Mouse (Mus musculus) liver, embryonic 16.5 days (tissue): ENCODE measurements around the gene Hmmr. TPM values are rescaled to one million over a fixed set of nuclear protein-coding genes. Genes with fewer than 3 reads are reported as not detected.

Experiments used
- ATAC-seq: fragments of 200-750 bp; cut with Nextera tagmentation; 2 replicates; pipeline ENCODE4 v1.8.0; 2017; ENCODE audit warnings: low read depth, mild to moderate bottlenecking, moderate number of reproducible peaks, moderate library complexity
- H3K27ac ChIP-seq: fragments of 300-500 bp; sonication (generic); 2 replicates; pipeline ENCODE4 v1.5.1; 2014; ENCODE audit warnings: mild to moderate bottlenecking, low read length
- H3K27me3 ChIP-seq: fragments of 300-500 bp; sonication (generic); 2 replicates; pipeline ENCODE4 v1.6.1; 2014; ENCODE audit warnings: low read depth, low read length, mixed read lengths; ENCODE audit not compliant: control insufficient read depth, insufficient read depth
- H3K36me3 ChIP-seq: fragments of 300-500 bp; sonication (generic); 2 replicates; pipeline ENCODE4 v1.6.1; 2014; ENCODE audit warnings: mild to moderate bottlenecking; ENCODE audit not compliant: control insufficient read depth, insufficient read depth
- H3K4me1 ChIP-seq: fragments of 300-500 bp; sonication (generic); 2 replicates; pipeline ENCODE4 v1.6.1; 2014; ENCODE audit warnings: low read depth, low read length, mixed read lengths; ENCODE audit not compliant: control insufficient read depth
- H3K4me2 ChIP-seq: fragments of 300-500 bp; sonication (generic); 2 replicates; pipeline ENCODE4 v1.6.1; 2014; ENCODE audit warnings: low read depth, low read length, mixed read lengths
- H3K4me3 ChIP-seq: fragments of 300-500 bp; sonication (generic); 2 replicates; pipeline ENCODE4 v1.5.1; 2014; ENCODE audit warnings: low read depth, mild to moderate bottlenecking, low read length
- H3K9ac ChIP-seq: fragments of 300-500 bp; sonication (generic); 2 replicates; pipeline ENCODE4 v1.6.1; 2014; ENCODE audit warnings: low read depth, low read length
- H3K9me3 ChIP-seq: fragments of 300-500 bp; sonication (generic); replicated peaks from 2 replicates; pipeline ENCODE4 v1.6.1; 2016; ENCODE audit warnings: low read length; ENCODE audit not compliant: control insufficient read depth
- WGBS: fragments of 180-500 bp; shearing (Covaris S2); extraction: QIAGEN DNeasy Blood & Tissue Kit; methylation state at CpG from one replicate; pipeline ENCODE4 v1.1.7; 2014; ENCODE audit not compliant: insufficient replicate concordance; 5-methylcytosine and 5-hydroxymethylcytosine counted together
- polyA plus RNA-seq: library from polyadenylated mRNA; unstranded; fragments of >200 nt; fragmentation: Nextera tagmentation; extraction: Ambion mirVana; gene quantifications from 2 replicates; pipeline ENCODE4 v1.2.1, GENCODE M21; 2015

The Hmmr gene
- polyA plus RNA-seq, 1 experiment from 2014 or later, result 45.2 TPM

GRCm38 (mm10) chr11:40692101-40692509 lies 41.1 kb downstream of the Hmmr start:
- peak overlapping the region; percentile 89 for H3K4me3 ChIP-seq
- H3K36me3 ChIP-seq, result no peaks in the 10 kb centered on the region
- H3K27me3 ChIP-seq, result no peaks in the 10 kb centered on the region
- no peaks in the 10 kb centered on the region for H3K9me3 ChIP-seq
- peaks cover 26% of the 10 kb centered on the region for H3K4me1 ChIP-seq
- peak overlapping the region; percentile 91 for H3K4me2 ChIP-seq
- under 1% methylated on average over 28 of the region's 28 CpGs for WGBS
- peak; percentile 85 for ATAC-seq
- peak overlapping the region; percentile 90 for H3K27ac ChIP-seq
- peak overlapping the region; percentile 76 for H3K9ac ChIP-seq

DNA sequence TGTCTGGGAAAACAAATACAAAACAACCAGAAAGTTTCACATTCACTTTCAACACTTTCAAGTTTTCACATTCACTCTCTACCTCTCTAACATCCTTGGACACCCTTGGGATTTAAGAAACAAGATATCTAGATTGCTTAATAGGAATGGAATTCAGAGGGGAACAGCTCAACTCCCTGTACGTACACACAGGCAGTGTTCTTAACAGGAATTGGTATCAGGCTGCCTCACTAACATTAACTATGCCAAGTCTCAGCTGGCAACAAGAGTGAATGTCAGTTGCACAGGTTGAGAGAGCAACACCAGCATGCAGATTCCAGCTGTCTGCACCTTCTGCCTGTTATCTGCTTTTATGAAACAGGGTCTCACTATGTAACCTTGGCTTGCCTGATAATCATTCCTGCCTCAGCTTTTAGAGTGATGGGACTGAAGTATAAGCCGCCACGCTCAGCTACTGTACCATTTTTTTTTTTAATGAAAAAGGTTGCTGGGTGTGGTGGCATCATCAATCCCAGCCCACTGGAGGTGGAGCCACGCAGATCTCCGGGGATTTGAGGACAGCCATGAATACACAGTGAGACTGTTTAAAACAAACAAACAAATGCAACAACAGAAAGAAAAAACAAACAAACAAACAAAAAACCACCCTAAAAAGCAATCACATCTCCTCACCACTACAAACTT lies 42.6 kb downstream of the Hmmr start:
- no peak for ATAC-seq
- Histone ChIP-seq H3K4me1 (peaks cover 26% of the 10 kb centered on the region), H3K9ac (no peak overlapping the region), H3K4me2 (peak overlapping the region; percentile 91), H3K27me3 (no peaks in the 10 kb centered on the region), H3K36me3 (no peaks in the 10 kb centered on the region; the same call in 1 of the 2 replicates), H3K27ac (no peak overlapping the region), H3K4me3 (no peak overlapping the region), H3K9me3 (no peaks in the 10 kb centered on the region)
- 32% methylated on average over 5 of the region's 5 CpGs for WGBS

DNA sequence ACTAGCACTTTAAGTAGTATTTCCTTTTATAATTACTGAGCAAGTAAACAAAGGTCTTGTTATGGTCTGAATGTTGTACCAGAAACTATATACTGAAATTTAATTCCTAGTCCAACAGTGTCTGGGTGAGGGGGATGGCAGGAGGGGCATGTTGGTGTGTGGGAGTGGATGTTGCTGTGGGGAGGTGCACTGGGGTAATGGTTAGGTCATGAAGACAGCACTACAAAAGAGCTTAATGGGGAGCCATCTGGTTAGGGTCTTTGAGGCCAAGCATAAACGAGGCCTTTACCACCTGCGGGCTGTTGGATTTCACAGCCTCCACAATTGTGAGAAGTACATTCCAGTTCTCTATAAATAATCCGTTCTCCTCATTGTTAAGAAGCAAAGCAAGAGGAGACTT lies 49.9 kb downstream of the Hmmr start:
- H3K4me1 ChIP-seq, result no peaks in the 10 kb centered on the region
- 76% methylated on average over 3 of the region's 3 CpGs for WGBS

DNA sequence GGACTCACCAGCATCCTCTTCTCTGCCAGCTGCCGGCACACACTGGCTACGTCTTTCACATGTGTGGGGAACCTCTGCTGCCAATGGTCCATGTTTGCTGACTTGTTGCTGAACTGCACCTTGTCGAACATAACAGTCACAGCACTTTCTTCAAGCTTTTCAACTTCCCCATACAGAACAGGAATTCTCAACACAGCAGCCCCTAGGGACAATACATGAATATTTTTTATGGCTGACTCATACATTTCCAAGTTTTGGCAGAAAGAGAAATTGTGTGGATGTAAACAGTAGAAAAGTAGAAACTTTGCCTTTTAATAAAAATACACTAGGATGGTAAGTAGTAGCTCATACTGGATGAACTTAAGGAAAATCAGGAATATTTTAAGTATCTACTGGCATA lies 50.8 kb downstream of the Hmmr start:
- H3K4me3 ChIP-seq, result no peak overlapping the region
- H3K9me3 ChIP-seq, result no peaks in the 10 kb centered on the region
- no peak for ATAC-seq
- H3K4me2 ChIP-seq, result no peak overlapping the region
- H3K27ac ChIP-seq, result no peak overlapping the region
- peaks cover 44% of the 10 kb centered on the region for H3K36me3 ChIP-seq
- no peaks in the 10 kb centered on the region for H3K27me3 ChIP-seq
- H3K4me1 ChIP-seq, result no peaks in the 10 kb centered on the region
- H3K9ac ChIP-seq, result no peak overlapping the region
- WGBS, result 75% methylated on average over 3 of the region's 3 CpGs

More for the DNA sequence above, 49.9 kb downstream of the Hmmr start:
- Histone ChIP-seq H3K9ac (no peak overlapping the region), H3K27me3 (no peaks in the 10 kb centered on the region), H3K9me3 (no peaks in the 10 kb centered on the region), H3K4me3 (no peak overlapping the region), H3K4me2 (no peak overlapping the region), H3K27ac (no peak overlapping the region), H3K36me3 (peaks cover 37% of the 10 kb centered on the region)
- no peak for ATAC-seq

DNA sequence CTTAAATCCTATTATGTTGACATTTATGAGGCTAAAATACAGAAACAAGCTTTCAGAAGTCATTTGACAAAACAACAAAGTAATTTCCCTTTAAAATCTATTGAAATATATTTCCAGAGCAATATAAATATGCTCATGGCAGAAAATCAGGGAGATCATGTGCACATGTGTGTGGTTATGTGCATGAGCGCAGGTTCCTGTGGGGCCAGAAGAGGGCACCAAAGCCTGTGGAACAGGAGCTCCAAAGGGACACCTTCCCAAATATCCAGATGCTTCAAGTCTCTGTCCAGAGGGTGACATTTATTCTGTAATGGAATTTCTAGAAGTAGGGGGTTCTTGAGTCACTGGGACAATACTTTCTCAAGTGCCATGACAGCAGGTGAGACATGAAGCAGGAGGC lies 56.1 kb downstream of the Hmmr start:
- H3K27me3 ChIP-seq, result no peaks in the 10 kb centered on the region
- H3K9me3 ChIP-seq, result no peaks in the 10 kb centered on the region
- H3K4me2 ChIP-seq, result no peak overlapping the region
- WGBS, result 98% methylated on average over 1 of the region's 1 CpGs
- no peak overlapping the region for H3K4me3 ChIP-seq
- ATAC-seq, result no peak
- H3K9ac ChIP-seq, result no peak overlapping the region
- no peaks in the 10 kb centered on the region for H3K4me1 ChIP-seq
- H3K27ac ChIP-seq, result no peak overlapping the region
- H3K36me3 ChIP-seq, result peaks cover 41% of the 10 kb centered on the region

DNA sequence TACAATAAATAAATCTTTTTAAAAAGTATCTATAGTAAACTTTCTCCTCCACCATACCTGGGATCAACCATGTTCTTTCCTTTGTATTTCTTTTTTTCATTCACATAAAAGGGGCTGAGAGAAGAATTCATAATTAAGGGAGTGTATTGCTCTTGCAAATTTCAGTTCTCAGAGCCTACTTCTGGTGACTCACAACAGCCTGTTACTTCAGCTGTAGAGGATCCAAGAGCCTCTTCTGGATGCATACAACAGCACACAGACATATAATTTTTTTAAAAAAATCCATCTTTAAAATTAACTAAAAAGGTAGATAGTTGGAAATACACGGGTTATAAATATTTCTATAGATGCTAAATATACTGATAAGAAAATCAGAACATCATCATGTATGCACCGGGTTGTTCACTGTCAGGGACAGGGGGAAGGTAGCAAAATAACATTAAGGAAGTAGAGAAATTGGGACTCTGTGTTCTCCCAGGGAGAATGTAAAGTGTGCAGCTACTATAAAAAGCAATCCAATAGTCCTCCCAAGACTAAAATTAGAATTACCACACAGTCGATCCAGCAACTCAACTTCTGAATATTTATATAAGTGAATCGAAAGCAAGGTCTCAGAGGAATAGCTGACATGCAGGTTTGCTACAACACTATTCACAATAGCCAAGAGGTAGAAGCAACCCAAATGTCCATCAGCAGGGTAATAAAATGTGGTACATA lies 58.0 kb downstream of the Hmmr start:
- Histone ChIP-seq H3K4me2 (no peak overlapping the region), H3K4me1 (no peaks in the 10 kb centered on the region), H3K27ac (no peak overlapping the region), H3K36me3 (peaks cover 29% of the 10 kb centered on the region), H3K9me3 (no peaks in the 10 kb centered on the region), H3K27me3 (no peaks in the 10 kb centered on the region), H3K4me3 (no peak overlapping the region), H3K9ac (no peak overlapping the region)
- 53% methylated on average over 4 of the region's 4 CpGs for WGBS
- no peak for ATAC-seq

Other genes with a start within 250 kb of the Hmmr start
- gene Mat2b, start 38.2 kb downstream of the Hmmr start, polyA plus RNA-seq, result 49.4 and 53.1 TPM in 2 replicates
- gene Nudcd2, start 245 bp upstream of the Hmmr start, polyA plus RNA-seq, result 63.3 and 68.0 TPM in 2 replicates
- gene Ccng1, start 21.9 kb upstream of the Hmmr start, polyA plus RNA-seq, result 16.9 and 17.7 TPM in 2 replicates